13 mouse cellular contexts compared by ENCODE assay signal in genomic region chr2:26641006-26641647, GRCm38 (mm10). TPM values are rescaled to one million over a fixed set of nuclear protein-coding genes. Genes with fewer than 3 reads are reported as not detected.
A peak's percentile ranks its signal among the peaks of the same experiment; 100 is the strongest.
DNase-seq lines count a peak whose midpoint lies in the region; ATAC-seq and TF ChIP-seq lines count a peak whose summit lies in the region.
"Had no signal": no experiment of that assay in that cellular context is flagged by ENCODE, and none has a peak within 500 bp of the region (broad histone marks: within the 10 kb centered on the region; RNA-seq: fewer than 3 reads in every experiment).

No protein-coding gene starts in this region.

- no peak overlapping the region for H3K4me3 ChIP-seq in heart, embryonic 16.5 days (ENCODE audit: low read length)
- H3K4me3 ChIP-seq in limb, embryonic 14.5 days (replicated peaks; ENCODE audit: low read length), result no peak overlapping the region
- H3K4me3 ChIP-seq in kidney, embryonic 16.5 days (ENCODE audit: low read length), result no peak overlapping the region
- H3K4me3 ChIP-seq: left cerebral cortex, adult 2 months had no signal

- H3K9ac ChIP-seq in heart, embryonic 16.5 days (ENCODE audit: low read length), result peak overlapping the region; percentile 55
- 0 out of 2 replicates have a peak overlapping the region, but pooled peaks have one; percentile 21 for H3K9ac ChIP-seq in limb, embryonic 14.5 days (ENCODE audit: low read depth, low read length, severe bottlenecking)
- H3K9ac ChIP-seq in kidney, embryonic 16.5 days (replicated peaks; ENCODE audit: low read length), result no peak overlapping the region

- WGBS in heart, embryonic 16.5 days, result 72% methylated on average over 7 of the region's 7 CpGs
- WGBS in limb, embryonic 14.5 days, result 73% methylated on average over 7 of the region's 7 CpGs
- WGBS in kidney, embryonic 16.5 days, result 79% methylated on average over 7 of the region's 7 CpGs

- H3K27me3 ChIP-seq in heart, embryonic 16.5 days (ENCODE audit: control insufficient read depth, insufficient read depth, low read length), result no peaks in the 10 kb centered on the region
- H3K27me3 ChIP-seq in limb, embryonic 14.5 days (ENCODE audit: control insufficient read depth, insufficient read depth, low read length), result no peaks in the 10 kb centered on the region
- no peaks in the 10 kb centered on the region for H3K27me3 ChIP-seq in kidney, embryonic 16.5 days (ENCODE audit: insufficient read depth, low read length)
- H3K27me3 ChIP-seq: heart, embryonic 15.5 days had no signal

- intact Hi-C loops in heart, postnatal 14 days (cut with DNase I), result loop anchor here (10.0 kb wide), 1 partner anchor 324 kb away; the partner anchor contains the start of gene Rexo4

- H3K9me3 ChIP-seq in heart, embryonic 16.5 days (replicated peaks; ENCODE audit: control insufficient read depth, low read length), result no peaks in the 10 kb centered on the region
- H3K9me3 ChIP-seq in limb, embryonic 14.5 days (ENCODE audit: control insufficient read depth, low read length), result no peaks in the 10 kb centered on the region
- no peaks in the 10 kb centered on the region for H3K9me3 ChIP-seq in kidney, embryonic 16.5 days (ENCODE audit: low read length)
- H3K9me3 ChIP-seq: heart, embryonic 15.5 days had no signal

- H3K27ac ChIP-seq in heart, embryonic 16.5 days (ENCODE audit: low read length), result no peak overlapping the region
- H3K27ac ChIP-seq in limb, embryonic 14.5 days (replicated peaks; ENCODE audit: low read depth, low read length), result peak overlapping the region; percentile 83; the same call in 1 of the 2 replicates
- H3K27ac ChIP-seq in kidney, embryonic 16.5 days (ENCODE audit: low read length), result no peak overlapping the region

- H3K4me2 ChIP-seq in heart, embryonic 16.5 days (ENCODE audit: low read depth, low read length), result no peak overlapping the region
- no peak overlapping the region for H3K4me2 ChIP-seq in limb, embryonic 14.5 days (replicated peaks; ENCODE audit: low read depth, low read length, severe bottlenecking)
- H3K4me2 ChIP-seq in kidney, embryonic 16.5 days (replicated peaks; ENCODE audit: low read depth, low read length), result no peak overlapping the region
- H3K4me2 ChIP-seq: heart, embryonic 15.5 days had no signal

- no peak for ATAC-seq in heart, embryonic 16.5 days (replicated peaks; ENCODE audit: extremely low read depth, insufficient read depth, low FRiP score)
- no peak for ATAC-seq in limb, embryonic 14.5 days (ENCODE audit: low FRiP score, low read depth)
- no peak for ATAC-seq in kidney, embryonic 16.5 days (ENCODE audit: low FRiP score, low TSS enrichment)
- ATAC-seq: activated CD4-positive, CD25-positive, alpha-beta regulatory T cell, adult 4 months had no signal

- DNase-seq in heart, postnatal 14 days, result no peak
- DNase-seq in 3T3-L1 (ENCODE audit: low read depth, low spot score) (peak; percentile 14), MEL-GATA-1-ER (ENCODE audit: extremely low read depth, low read depth) (peak; percentile 71)
- no peak for DNase-seq in limb, embryonic 14.5 days (ENCODE audit: low spot score)
- DNase-seq in spleen, adult 18-20 months, result no peak
- no peak for DNase-seq in Muller cell, postnatal 12 days (ENCODE audit: inconsistent ontology term)
- DNase-seq: kidney, postnatal 10 days; lung, postnatal 14 days had no signal

- TF ChIP-seq POLR2A in limb, embryonic 14.5 days (IDR thresholded peaks at IDR 0.05; ENCODE audit: borderline replicate concordance, extremely low read depth, insufficient read depth, insufficient read length), result no peak

- peaks cover 20% of the 10 kb centered on the region for H3K36me3 ChIP-seq in heart, embryonic 16.5 days (ENCODE audit: control insufficient read depth, insufficient read depth)
- peaks cover 29% of the 10 kb centered on the region for H3K36me3 ChIP-seq in limb, embryonic 14.5 days (ENCODE audit: control insufficient read depth, insufficient read depth, low read length)
- peaks cover 23% of the 10 kb centered on the region for H3K36me3 ChIP-seq in kidney, embryonic 16.5 days (ENCODE audit: insufficient read depth, low read length)

- H3K4me1 ChIP-seq in heart, embryonic 16.5 days (ENCODE audit: control insufficient read depth, insufficient read depth, low read length), result peaks cover 17% of the 10 kb centered on the region
- H3K4me1 ChIP-seq in limb, embryonic 14.5 days (ENCODE audit: control insufficient read depth, insufficient read depth, low read length), result peaks cover 18% of the 10 kb centered on the region
- H3K4me1 ChIP-seq in kidney, embryonic 16.5 days (ENCODE audit: insufficient read depth, low read length), result peaks cover 24% of the 10 kb centered on the region

RNA-seq across cellular contexts. Expression of gene Fam69b, which starts 12.9 kb away (rescaled TPM):
- 12.5 and 15.8 TPM in 2 replicates for polyA plus RNA-seq in heart, embryonic 16.5 days (2015; fragmentation: Nextera tagmentation; extraction: Ambion mirVana)
- total RNA-seq in heart, postnatal 14 days (2021), result 10 to 100 TPM; 15.4 to 17.0 TPM
- polyA plus RNA-seq in limb, embryonic 14.5 days (2012; rRNA removed), result 42.2 and 62.8 TPM in 2 replicates
- 47.5 and 54.2 TPM in 2 replicates for polyA plus RNA-seq in limb, embryonic 14.5 days (2014; fragmentation: Nextera tagmentation; extraction: Ambion mirVana)
- 39.3 and 40.3 TPM in 2 replicates for polyA plus RNA-seq in kidney, embryonic 16.5 days (2015; fragmentation: Nextera tagmentation; extraction: Ambion mirVana)

RNA-seq across cellular contexts. Expression of gene Lcn4, which starts 30.0 kb away (rescaled TPM):
- not detected in 2 replicates for polyA plus RNA-seq in heart, embryonic 16.5 days (2015; fragmentation: Nextera tagmentation; extraction: Ambion mirVana)
- total RNA-seq in heart, postnatal 14 days (2021), result not detected
- not detected in 2 replicates for polyA plus RNA-seq in limb, embryonic 14.5 days (2012; rRNA removed)
- polyA plus RNA-seq in limb, embryonic 14.5 days (2014; fragmentation: Nextera tagmentation; extraction: Ambion mirVana), result not detected in 2 replicates
- not detected in 2 replicates for polyA plus RNA-seq in kidney, embryonic 16.5 days (2015; fragmentation: Nextera tagmentation; extraction: Ambion mirVana)
- total RNA-seq: left cerebral cortex, adult 2 months had no signal
- polyA plus RNA-seq: heart, embryonic 15.5 days had no signal

RNA-seq across cellular contexts. Expression of gene Agpat2, which starts 36.9 kb away (rescaled TPM):
- 25.9 and 28.5 TPM in 2 replicates for polyA plus RNA-seq in heart, embryonic 16.5 days (2015; fragmentation: Nextera tagmentation; extraction: Ambion mirVana)
- 10 to 100 TPM; 47.8 to 51.8 TPM for total RNA-seq in heart, postnatal 14 days (2021)
- 27.8 and 35.1 TPM in 2 replicates for polyA plus RNA-seq in limb, embryonic 14.5 days (2012; rRNA removed)
- polyA plus RNA-seq in limb, embryonic 14.5 days (2014; fragmentation: Nextera tagmentation; extraction: Ambion mirVana), result 24.1 and 28.9 TPM in 2 replicates
- polyA plus RNA-seq in kidney, embryonic 16.5 days (2015; fragmentation: Nextera tagmentation; extraction: Ambion mirVana), result 53.0 and 57.0 TPM in 2 replicates

RNA-seq across cellular contexts. Expression of gene Gm20532, which starts 54.7 kb away (rescaled TPM):
- polyA plus RNA-seq in heart, embryonic 16.5 days (2015; fragmentation: Nextera tagmentation; extraction: Ambion mirVana), result not detected in 2 replicates
- total RNA-seq in heart, postnatal 14 days (2021), result not detected
- not detected in 2 replicates for polyA plus RNA-seq in limb, embryonic 14.5 days (2012; rRNA removed)
- polyA plus RNA-seq in limb, embryonic 14.5 days (2014; fragmentation: Nextera tagmentation; extraction: Ambion mirVana), result not detected in 2 replicates
- not detected in 2 replicates for polyA plus RNA-seq in kidney, embryonic 16.5 days (2015; fragmentation: Nextera tagmentation; extraction: Ambion mirVana)
- total RNA-seq: left cerebral cortex, adult 2 months had no signal
- polyA plus RNA-seq: activated CD4-positive, CD25-positive, alpha-beta regulatory T cell, adult 4 months; heart, embryonic 15.5 days had no signal

Comparison
In these comparisons a context has a peak if more than half of its experiments do, and no peak if none do; other contexts are left out.
1. DNase-seq: peak in 3T3-L1 (single experiment) and MEL-GATA-1-ER (single experiment); none in heart, postnatal 14 days (0 of 2), limb, embryonic 14.5 days (single experiment), spleen, adult 18-20 months (0 of 2) and Muller cell, postnatal 12 days (single experiment).